Mouse (Mus musculus) erythroid progenitor cell, adult 5-6 weeks (primary cell): Measurements from ENCODE around the gene Egfl7. TPM values are rescaled to one million over a fixed set of nuclear protein-coding genes. Genes with fewer than 3 reads are reported as not detected.

ENCODE experiments used
- ATAC-seq: replicated peaks from 2 replicates; pipeline ENCODE4 v1.8.0; 2016; ENCODE audit warnings: moderate number of reproducible peaks, mild to moderate bottlenecking, moderate TSS enrichment, inconsistent platforms; ENCODE audit not compliant: poor library complexity, low FRiP score, severe bottlenecking
- total RNA-seq, 2 experiments: library from RNA; stranded (forward) in 1 of 2; stranded (reverse) in 1 of 2; fragments of 150-400 nt in 1 of 2; fragments of 186-747, 209-891 nt in 1 of 2; gene quantifications; 2 replicates each; pipeline versions ENCODE4 v1.2.3 to v1.2.4; 2015 to 2017; ENCODE audit warnings: low replicate concordance in 2 of 2

The Egfl7 gene
- total RNA-seq (2015; ENCODE audit: low replicate concordance), result 3.8 and 7.2 TPM in 2 replicates
- total RNA-seq (2017; ENCODE audit: low replicate concordance), result 0.77 and 7.2 TPM in 2 replicates

- ATAC-seq, result no peak
Observed at GRCm38 (mm10) chr2:26579714-26580113, at the start of gene Egfl7. TSS of gene Egfl7 (plus strand) at chr2:26580014.

- no peak for ATAC-seq
Observed at GRCm38 (mm10) chr2:26531829-26532228, 48.0 kb upstream of the Egfl7 start.

- no peak for ATAC-seq
Observed at GRCm38 (mm10) chr2:26533249-26533648, 46.6 kb upstream of the Egfl7 start.

GRCm38 (mm10) chr2:26534161-26534560 lies 45.7 kb upstream of the Egfl7 start:
- no peak for ATAC-seq

GRCm38 (mm10) chr2:26534616-26535015 lies 45.2 kb upstream of the Egfl7 start:
- no peak for ATAC-seq

- no peak for ATAC-seq
Observed at GRCm38 (mm10) chr2:26535517-26536045, 44.2 kb upstream of the Egfl7 start.

GRCm38 (mm10) chr2:26539516-26539915 lies 40.3 kb upstream of the Egfl7 start:
- no peak for ATAC-seq

GRCm38 (mm10) chr2:26540721-26541120 lies 39.1 kb upstream of the Egfl7 start:
- no peak for ATAC-seq

GRCm38 (mm10) chr2:26541258-26541910 lies 38.4 kb upstream of the Egfl7 start:
- no peak for ATAC-seq

GRCm38 (mm10) chr2:26543155-26543554 lies 36.7 kb upstream of the Egfl7 start:
- ATAC-seq, result no peak

GRCm38 (mm10) chr2:26543768-26544167 lies 36.0 kb upstream of the Egfl7 start:
- no peak for ATAC-seq

- ATAC-seq, result no peak
Observed at GRCm38 (mm10) chr2:26544265-26544664, 35.5 kb upstream of the Egfl7 start.

GRCm38 (mm10) chr2:26547481-26547880 lies 32.3 kb upstream of the Egfl7 start:
- no peak for ATAC-seq

GRCm38 (mm10) chr2:26549801-26550200 lies 30.0 kb upstream of the Egfl7 start:
- ATAC-seq, result no peak

- no peak for ATAC-seq
Observed at GRCm38 (mm10) chr2:26550205-26550604, 29.6 kb upstream of the Egfl7 start.

- ATAC-seq, result no peak
Observed at GRCm38 (mm10) chr2:26550777-26551176, 29.0 kb upstream of the Egfl7 start.

- no peak for ATAC-seq
Observed at GRCm38 (mm10) chr2:26551446-26551845, 28.4 kb upstream of the Egfl7 start.

GRCm38 (mm10) chr2:26552066-26552465 lies 27.7 kb upstream of the Egfl7 start:
- no peak for ATAC-seq

GRCm38 (mm10) chr2:26553904-26554303 lies 25.9 kb upstream of the Egfl7 start:
- no peak for ATAC-seq

GRCm38 (mm10) chr2:26555076-26555475 lies 24.7 kb upstream of the Egfl7 start:
- ATAC-seq, result no peak

GRCm38 (mm10) chr2:26556535-26556993 lies 23.2 kb upstream of the Egfl7 start:
- ATAC-seq, result no peak

- ATAC-seq, result no peak
Observed at GRCm38 (mm10) chr2:26560506-26560905, 19.3 kb upstream of the Egfl7 start.
